ENCODE assay signal across 8 mouse cellular contexts in the genomic region with DNA sequence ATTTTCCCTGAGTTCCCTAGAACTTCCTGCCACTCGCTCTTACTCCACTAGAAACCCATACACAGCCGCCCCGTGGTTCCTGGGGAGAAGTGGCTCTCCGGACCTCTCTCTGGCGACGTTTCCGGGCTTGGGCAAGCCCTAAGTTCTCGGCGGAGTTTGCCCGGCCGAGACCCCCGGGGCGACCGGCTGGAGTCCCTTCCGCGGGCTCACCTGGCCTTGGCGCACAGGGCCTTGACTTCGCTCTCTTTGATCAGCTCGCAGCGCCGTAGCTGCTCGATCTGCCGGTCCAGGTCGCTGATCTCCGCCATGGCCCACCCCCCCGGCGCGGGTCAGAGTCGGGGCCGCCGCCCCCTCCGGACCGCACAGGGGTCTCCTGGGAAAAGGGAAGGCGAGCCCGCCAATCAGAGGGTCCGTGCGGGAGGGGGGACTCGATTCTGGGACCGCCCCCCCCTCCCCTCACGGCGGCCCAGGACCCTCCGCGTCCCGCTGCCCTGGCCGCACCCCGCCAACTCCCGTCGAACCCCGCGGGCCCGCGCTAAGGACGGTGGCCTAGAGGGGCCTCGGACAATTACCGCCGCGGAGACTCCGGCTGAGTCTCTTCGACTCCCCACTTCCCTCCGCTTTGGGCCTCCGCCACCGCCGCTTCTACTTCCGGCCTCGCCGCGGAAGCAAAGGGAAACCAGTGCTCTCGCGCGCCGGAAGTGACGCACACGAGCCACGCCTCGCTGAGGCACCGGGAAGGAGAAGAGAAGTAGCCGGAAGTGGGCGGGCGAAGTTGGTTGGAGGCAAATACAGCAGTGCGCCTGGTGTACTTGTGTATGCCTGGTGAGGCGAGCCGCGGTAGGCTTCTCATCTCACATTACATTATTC. TPM values are rescaled to one million over a fixed set of nuclear protein-coding genes. Genes with fewer than 3 reads are reported as not detected.
DNase-seq lines count a peak whose midpoint lies in the region; ATAC-seq and TF ChIP-seq lines count a peak whose summit lies in the region.

A gene (minus strand): TSS at position 646 of the 870 bp plus-strand sequence.

- TF ChIP-seq CTCF in liver, adult 2 months (IDR thresholded peaks at IDR 0.05; ENCODE audit: low read depth, low read length): no peak

- H3K4me3 ChIP-seq in heart, embryonic 11.5 days (ENCODE audit: low read depth, low read length): peak within 1 kb of the TSS; percentile 76
- H3K4me3 ChIP-seq in kidney, embryonic 16.5 days (ENCODE audit: low read length): peak within 1 kb of the TSS; percentile 99
- H3K4me3 ChIP-seq in liver, adult 2 months (ENCODE audit: insufficient read depth, low read depth, low read length): peak within 1 kb of the TSS; percentile 88
- peak within 1 kb of the TSS; percentile 65 for H3K4me3 ChIP-seq in myocyte

- no peaks in the 10 kb centered on the region for H3K27me3 ChIP-seq in heart, embryonic 11.5 days (ENCODE audit: control insufficient read depth, insufficient read depth, low read length)
- no peaks in the 10 kb centered on the region for H3K27me3 ChIP-seq in kidney, embryonic 16.5 days (ENCODE audit: insufficient read depth, low read length)
- H3K27me3 ChIP-seq in liver, adult 2 months (ENCODE audit: control insufficient read depth, insufficient read depth, low read length): no peaks in the 10 kb centered on the region
- no peaks in the 10 kb centered on the region for H3K27me3 ChIP-seq in myocyte (ENCODE audit: control insufficient read depth, insufficient read depth, insufficient read length)
- no peaks in the 10 kb centered on the region for H3K27me3 ChIP-seq in splenic B cell, adult 2 months (ENCODE audit: control insufficient read depth, insufficient read depth, low read length, poor library complexity, severe bottlenecking)

- peaks cover 45% of the 10 kb centered on the region for H3K36me3 ChIP-seq in heart, embryonic 11.5 days (ENCODE audit: control insufficient read depth, insufficient read depth, low read length)
- H3K36me3 ChIP-seq in kidney, embryonic 16.5 days (ENCODE audit: insufficient read depth, low read length): peaks cover 64% of the 10 kb centered on the region
- H3K36me3 ChIP-seq in liver, adult 2 months (ENCODE audit: control insufficient read depth, insufficient read depth, low read length): peaks cover 40% of the 10 kb centered on the region
- peaks cover 44% of the 10 kb centered on the region for H3K36me3 ChIP-seq in myocyte (ENCODE audit: control insufficient read depth, insufficient read depth)
- peaks cover 10% of the 10 kb centered on the region for H3K36me3 ChIP-seq in splenic B cell, adult 2 months (ENCODE audit: control insufficient read depth, insufficient read depth, low read length, poor library complexity, severe bottlenecking)

- TF ChIP-seq POLR2A in liver, adult 2 months (IDR thresholded peaks at IDR 0.05; ENCODE audit: extremely low read depth, insufficient read depth, low read length): 0 out of 2 replicates have a peak, but pooled peaks have one; percentile 52
- TF ChIP-seq POLR2A in myocyte (IDR thresholded peaks at IDR 0.05; ENCODE audit: insufficient read length, low read depth): peak; percentile 80

- H3K9me3 ChIP-seq in heart, embryonic 11.5 days (replicated peaks; ENCODE audit: control insufficient read depth, low read length): no peaks in the 10 kb centered on the region
- H3K9me3 ChIP-seq in kidney, embryonic 16.5 days (ENCODE audit: low read length): no peaks in the 10 kb centered on the region

- peak within 1 kb of the TSS; percentile 80 for H3K4me2 ChIP-seq in heart, embryonic 11.5 days
- peak within 1 kb of the TSS; percentile 80 for H3K4me2 ChIP-seq in kidney, embryonic 16.5 days (replicated peaks; ENCODE audit: low read depth, low read length)
- peak within 1 kb of the TSS; percentile 96 for H3K4me2 ChIP-seq in myocyte (ENCODE audit: low read depth)

- peaks cover 15% of the 10 kb centered on the region for H3K4me1 ChIP-seq in heart, embryonic 11.5 days (ENCODE audit: control insufficient read depth, insufficient read depth, low read length)
- peaks cover 33% of the 10 kb centered on the region for H3K4me1 ChIP-seq in kidney, embryonic 16.5 days (ENCODE audit: insufficient read depth, low read length)
- H3K4me1 ChIP-seq in liver, adult 2 months (ENCODE audit: control insufficient read depth, insufficient read depth, low read length): peaks cover 6% of the 10 kb centered on the region

- H3K27ac ChIP-seq in heart, embryonic 11.5 days (ENCODE audit: low read depth, low read length): peak within 1 kb of the TSS; percentile 98
- H3K27ac ChIP-seq in kidney, embryonic 16.5 days (ENCODE audit: low read length): peak within 1 kb of the TSS; percentile 98
- peak within 1 kb of the TSS; percentile 61 for H3K27ac ChIP-seq in liver, adult 2 months (replicated peaks; ENCODE audit: insufficient read depth, low read depth, low read length)

- peak within 1 kb of the TSS; percentile 88 for H3ac ChIP-seq in myocyte (ENCODE audit: control insufficient read depth, insufficient read length)

- peak; percentile 95 for ATAC-seq in erythroblast, adult 5-6 weeks (replicated peaks; ENCODE audit: low FRiP score, poor library complexity, severe bottlenecking)
- ATAC-seq in heart, embryonic 11.5 days (replicated peaks; ENCODE audit: insufficient number of reproducible peaks, low FRiP score, low TSS enrichment): peak; percentile 85
- ATAC-seq in kidney, embryonic 16.5 days (ENCODE audit: low FRiP score, low TSS enrichment): peak; percentile 94

- peaks cover 5% of the 10 kb centered on the region; the same call in 1 of the 2 replicates for H3K79me2 ChIP-seq in liver, adult 2 months (ENCODE audit: control insufficient read depth, insufficient read depth, low read length)
- peaks cover 38% of the 10 kb centered on the region for H3K79me2 ChIP-seq in myocyte (ENCODE audit: control insufficient read depth, insufficient read depth)

- peak; percentile 97 for DNase-seq in B cell, adult 2 months
- peak; percentile 99 for DNase-seq in brain, adult 2 months (ENCODE audit: low read depth, low spot score)
- DNase-seq in liver, adult 2 months (ENCODE audit: extremely low read depth, low read depth, low spot score): peak; percentile 87
- peak; percentile 98 for DNase-seq in splenic B cell, adult 2 months (ENCODE audit: low read depth, low spot score)

- under 1% methylated on average over 80 of the region's 83 CpGs for WGBS in heart, embryonic 11.5 days (ENCODE audit: insufficient replicate concordance)
- WGBS in kidney, embryonic 16.5 days: under 1% methylated on average over 79 of the region's 83 CpGs
- WGBS in liver, adult 2 months: 1% methylated on average over 78 of the region's 83 CpGs

- H3K9ac ChIP-seq in heart, embryonic 11.5 days (ENCODE audit: low read depth, low read length): peak within 1 kb of the TSS; percentile 92
- peak within 1 kb of the TSS; percentile 95 for H3K9ac ChIP-seq in kidney, embryonic 16.5 days (replicated peaks; ENCODE audit: low read length)
- H3K9ac ChIP-seq in liver, adult 2 months (ENCODE audit: low read depth, low read length): peak within 1 kb of the TSS; percentile 93

TF ChIP-seq in myocyte, 11 proteins besides CTCF, POLR2A, EP300 and RAD21:
- TF ChIP-seq MYOG (IDR thresholded peaks at IDR 0.05; ENCODE audit: control insufficient read depth in 1 of 3, insufficient read depth in 1 of 3, insufficient read length in 2 of 3, low read depth in 2 of 3) (peak in 1 of 3 experiments; percentile 3), REST (IDR thresholded peaks at IDR 0.05; ENCODE audit: insufficient read depth, insufficient read length) (no peak), POLR2AphosphoS2 (IDR thresholded peaks at IDR 0.05; ENCODE audit: insufficient read length, low read depth) (peak; percentile 99)

RNA-seq across cellular contexts. Expression of the gene that starts here (rescaled TPM):
- 46.7 and 84.9 TPM in 2 replicates for total RNA-seq in erythroblast, adult 5-6 weeks (2015; ENCODE audit: low replicate concordance)
- total RNA-seq in erythroblast, adult 5-6 weeks (2017; ENCODE audit: low replicate concordance): 43.5 and 62.7 TPM in 2 replicates
- polyA plus RNA-seq in heart, embryonic 11.5 days (2014; fragmentation: Nextera tagmentation; extraction: Ambion mirVana): 204 and 213 TPM in 2 replicates
- polyA plus RNA-seq in kidney, embryonic 16.5 days (2015; fragmentation: Nextera tagmentation; extraction: Ambion mirVana): 267 and 271 TPM in 2 replicates
- 45.8 and 52.8 TPM in 2 replicates for total RNA-seq in liver, adult 2 months (2014; rRNA removed)
- 81.2 and 97.2 TPM in 2 replicates for polyA plus RNA-seq in liver, adult 2 months (2012; rRNA removed)
- 113 TPM for polyA plus RNA-seq in myocyte (2012; fragmentation: generic; extraction: Trizol)

Comparison
In these comparisons a context has a peak if more than half of its experiments do, and no peak if none do; other contexts are left out.
1. Peak in every context shown above with its lines: DNase-seq, ATAC-seq, H3K4me3 ChIP-seq and H3K27ac ChIP-seq.